Mouse (Mus musculus) bone marrow macrophage, adult 2 months (primary cell): ENCODE measurements around the gene Srsf3.

Experiments
- CTCF ChIP-seq: IDR thresholded peaks from 2 replicates; pipeline ENCODE4 v1.5.1; 2012; ENCODE audit warnings: low read depth, mild to moderate bottlenecking, low read length, moderate library complexity
- POLR2A ChIP-seq: IDR thresholded peaks from 2 replicates; pipeline ENCODE4 v1.6.1; 2012; ENCODE audit warnings: mild to moderate bottlenecking, low read depth, low read length, borderline replicate concordance

- TF ChIP-seq POLR2A (no peak), CTCF (no peak)
Observed at GRCm38 (mm10) chr17:29018292-29018984, 14.0 kb upstream of the Srsf3 start.
